Mouse (Mus musculus) brain, embryonic 14.5 days (tissue): ENCODE results near the gene Arid5b.

Source experiments
- CTCF ChIP-seq: fragments of 200-500 bp; IDR thresholded peaks from 2 replicates; pipeline ENCODE4 v1.5.1; 2012; ENCODE audit warnings: inconsistent platforms, mild to moderate bottlenecking, moderate library complexity, borderline replicate concordance; ENCODE audit not compliant: insufficient read depth, insufficient read length; ENCODE audit errors: extremely low read depth
- POLR2A ChIP-seq: fragments of 200-500 bp; IDR thresholded peaks from 2 replicates; pipeline ENCODE4 v1.6.1; 2012; ENCODE audit warnings: mild to moderate bottlenecking, inconsistent platforms, borderline replicate concordance; ENCODE audit not compliant: poor library complexity, insufficient read depth, insufficient read length, severe bottlenecking; ENCODE audit errors: extremely low read depth

DNA sequence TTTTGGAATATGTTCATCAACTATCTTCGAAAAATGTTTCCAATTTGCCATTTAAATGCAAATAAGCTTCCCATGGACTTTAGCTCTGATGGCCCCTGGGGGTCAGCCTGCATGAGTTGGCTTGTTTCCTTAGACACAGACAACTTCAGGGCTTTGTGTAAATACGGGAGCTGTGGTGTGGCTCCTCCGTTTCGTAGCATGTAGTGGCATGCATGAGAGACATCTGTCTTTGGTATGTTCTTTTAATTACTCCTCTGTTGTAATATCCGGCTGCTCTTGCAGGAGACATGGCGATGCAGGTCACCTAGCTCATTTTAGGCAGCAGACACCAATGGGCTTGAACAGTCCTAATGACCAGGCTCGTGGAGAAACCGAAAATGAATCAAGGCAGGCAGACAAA lies 121.0 kb downstream of the Arid5b start:
- TF ChIP-seq POLR2A = no peak
- no peak for TF ChIP-seq CTCF
